Mouse (Mus musculus) megakaryocyte progenitor cell, adult 5-6 weeks (primary cell): ENCODE data around the gene Scn4a. TPM values are rescaled to one million over a fixed set of nuclear protein-coding genes. Genes with fewer than 3 reads are reported as not detected.
A peak's percentile ranks its signal among the peaks of the same experiment; 100 is the strongest.

Source experiments
- ATAC-seq: replicated peaks from 2 replicates; pipeline ENCODE4 v1.8.0; 2016; ENCODE audit warnings: mild to moderate bottlenecking, moderate TSS enrichment, inconsistent platforms; ENCODE audit not compliant: poor library complexity
- total RNA-seq, 2 experiments: library from RNA; stranded (forward) in 1 of 2; stranded (reverse) in 1 of 2; fragments of 157-497, 149-512 nt in 1 of 2; fragments of 200-1000 nt in 1 of 2; gene quantifications; 2 replicates each; pipeline versions ENCODE4 v1.2.3 to v1.2.4; 2015 to 2017

Scn4a gene
- total RNA-seq, 2 experiments from 2014 or later = not detected

- ATAC-seq = no peak
Measured at GRCm38 (mm10) chr11:106273811-106274210, 79.3 kb downstream of the Scn4a start.

GRCm38 (mm10) chr11:106273311-106273684 is 79.8 kb downstream of the Scn4a start:
- ATAC-seq = no peak

GRCm38 (mm10) chr11:106272644-106273310 is 80.3 kb downstream of the Scn4a start, which contains the start of gene Smarcd2:
Gene Smarcd2, minus strand, starts transcription at chr11:106272972.
- peak; percentile 77 for ATAC-seq

- ATAC-seq = 0 out of 2 replicates have a peak, but pooled peaks have one; percentile 7
Measured at GRCm38 (mm10) chr11:106271794-106272643, 81.1 kb downstream of the Scn4a start.

- ATAC-seq = no peak
Measured at GRCm38 (mm10) chr11:106271131-106271793, 81.8 kb downstream of the Scn4a start.

- no peak for ATAC-seq
Measured at GRCm38 (mm10) chr11:106269060-106269431, 84.0 kb downstream of the Scn4a start.

Other genes starting within 250 kb of the Scn4a start
- 2.6 and 4.4 TPM in 2 replicates for gene Gm10840, start 192.4 kb downstream of the Scn4a start, total RNA-seq (2015)
- gene Gm10840, start 192.4 kb downstream of the Scn4a start, total RNA-seq (2017) = not detected in 2 replicates
- 169 and 172 TPM in 2 replicates for gene Limd2, start 192.4 kb downstream of the Scn4a start, total RNA-seq (2015)
- gene Limd2, start 192.4 kb downstream of the Scn4a start, total RNA-seq (2017) = 37.4 and 40.8 TPM in 2 replicates
- 27.0 and 31.6 TPM in 2 replicates for gene Strada, start 151.1 kb downstream of the Scn4a start, total RNA-seq (2015)
- 20.1 and 21.7 TPM in 2 replicates for gene Strada, start 151.1 kb downstream of the Scn4a start, total RNA-seq (2017)
- gene Ccdc47, start 136.9 kb downstream of the Scn4a start, total RNA-seq (2015) = 41.7 and 51.3 TPM in 2 replicates
- gene Ccdc47, start 136.9 kb downstream of the Scn4a start, total RNA-seq (2017) = 138 and 195 TPM in 2 replicates
- 39.8 and 47.9 TPM in 2 replicates for gene Ddx42, start 136.4 kb downstream of the Scn4a start, total RNA-seq (2015)
- gene Ddx42, start 136.4 kb downstream of the Scn4a start, total RNA-seq (2017) = 68.8 and 101 TPM in 2 replicates
- 45.5 and 45.7 TPM in 2 replicates for gene Ftsj3, start 97.2 kb downstream of the Scn4a start, total RNA-seq (2015)
- gene Ftsj3, start 97.2 kb downstream of the Scn4a start, total RNA-seq (2017) = 151 and 191 TPM in 2 replicates
- gene Psmc5, start 97.1 kb downstream of the Scn4a start, total RNA-seq (2015) = 52.0 and 54.1 TPM in 2 replicates
- 110 and 120 TPM in 2 replicates for gene Psmc5, start 97.1 kb downstream of the Scn4a start, total RNA-seq (2017)
- 62.9 and 63.5 TPM in 2 replicates for gene Smarcd2, start 80.3 kb downstream of the Scn4a start, total RNA-seq (2015)
- 216 and 275 TPM in 2 replicates for gene Smarcd2, start 80.3 kb downstream of the Scn4a start, total RNA-seq (2017)
- 2.2 and 2.3 TPM in 2 replicates for gene Tcam1, start 76.6 kb downstream of the Scn4a start, total RNA-seq (2015)
- gene Tcam1, start 76.6 kb downstream of the Scn4a start, total RNA-seq (2017) = 1.6 and 1.7 TPM in 2 replicates
- gene Gh, start 51.4 kb downstream of the Scn4a start, total RNA-seq (2015) = not detected in 2 replicates
- not detected in 2 replicates for gene Gh, start 51.4 kb downstream of the Scn4a start, total RNA-seq (2017)
- gene Cd79b, start 38.5 kb downstream of the Scn4a start, total RNA-seq (2015) = 47.2 and 51.9 TPM in 2 replicates
- gene Cd79b, start 38.5 kb downstream of the Scn4a start, total RNA-seq (2017) = 29.6 and 30.9 TPM in 2 replicates
- gene Prr29, start 12.2 kb upstream of the Scn4a start, total RNA-seq (2015) = not detected in 2 replicates
- gene Prr29, start 12.2 kb upstream of the Scn4a start, total RNA-seq (2017) = not detected in 2 replicates
- 59.9 and 60.3 TPM in 2 replicates for gene Icam2, start 34.8 kb upstream of the Scn4a start, total RNA-seq (2015)
- 87.1 and 123 TPM in 2 replicates for gene Icam2, start 34.8 kb upstream of the Scn4a start, total RNA-seq (2017)
- 54.0 and 58.6 TPM in 2 replicates for gene Ern1, start 134.6 kb upstream of the Scn4a start, total RNA-seq (2015)
- 45.6 and 50.2 TPM in 2 replicates for gene Ern1, start 134.6 kb upstream of the Scn4a start, total RNA-seq (2017)